ENCODE assay signal across 8 mouse cellular contexts in the genomic region with DNA sequence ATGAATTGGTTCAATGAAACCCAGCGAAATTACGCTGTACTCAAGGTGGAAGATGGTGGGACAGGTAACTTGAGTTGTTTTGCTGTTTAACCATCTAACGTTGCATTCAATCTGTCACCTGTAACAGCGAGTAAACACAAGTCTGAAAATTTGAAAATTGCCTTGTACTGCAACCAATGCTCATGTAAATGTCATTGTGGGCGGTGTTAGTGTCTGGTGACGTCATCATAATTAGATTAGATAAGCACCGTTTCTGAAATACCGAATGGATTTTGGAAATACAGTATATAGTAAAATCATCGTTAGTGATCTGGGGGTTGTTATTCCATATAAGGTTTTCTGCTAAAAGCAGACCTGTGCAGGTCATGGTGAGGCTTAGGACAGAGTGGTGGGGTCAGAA. TPM values are rescaled to one million over a fixed set of nuclear protein-coding genes. Genes with fewer than 3 reads are reported as not detected.
DNase-seq lines count a peak whose midpoint lies in the region; ATAC-seq and TF ChIP-seq lines count a peak whose summit lies in the region.

No protein-coding gene starts in this region.

- peaks cover 1% of the 10 kb centered on the region; the same call in 1 of the 2 replicates for H3K36me3 ChIP-seq in heart, embryonic 14.5 days (ENCODE audit: control insufficient read depth, insufficient read depth, low read length)
- H3K36me3 ChIP-seq in G1E (replicated peaks): peaks cover 6% of the 10 kb centered on the region
- H3K36me3 ChIP-seq in hindbrain, embryonic 12.5 days: no peaks in the 10 kb centered on the region
- H3K36me3 ChIP-seq in midbrain, embryonic 12.5 days: no peaks in the 10 kb centered on the region

- WGBS in heart, embryonic 14.5 days: 42% methylated on average over 9 of the region's 9 CpGs
- 53% methylated on average over 9 of the region's 9 CpGs for WGBS in hindbrain, embryonic 12.5 days
- WGBS in midbrain, embryonic 12.5 days: 57% methylated on average over 9 of the region's 9 CpGs

- peaks cover 11% of the 10 kb centered on the region for H3K27me3 ChIP-seq in heart, embryonic 14.5 days (ENCODE audit: control insufficient read depth, insufficient read depth, low read length)
- H3K27me3 ChIP-seq in G1E (ENCODE audit: insufficient read depth, low read length): peaks cover 12% of the 10 kb centered on the region
- peaks cover 12% of the 10 kb centered on the region; the same call in 1 of the 2 replicates for H3K27me3 ChIP-seq in hindbrain, embryonic 12.5 days
- peaks cover 11% of the 10 kb centered on the region for H3K27me3 ChIP-seq in midbrain, embryonic 12.5 days

- H3K9me3 ChIP-seq in heart, embryonic 14.5 days (ENCODE audit: control insufficient read depth, low read length): no peaks in the 10 kb centered on the region
- no peaks in the 10 kb centered on the region for H3K9me3 ChIP-seq in G1E (replicated peaks)
- no peaks in the 10 kb centered on the region for H3K9me3 ChIP-seq in hindbrain, embryonic 12.5 days (replicated peaks)
- H3K9me3 ChIP-seq in midbrain, embryonic 12.5 days: no peaks in the 10 kb centered on the region

- H3K4me2 ChIP-seq in heart, embryonic 14.5 days (ENCODE audit: low read length): peak overlapping the region; percentile 89
- peak overlapping the region; percentile 93 for H3K4me2 ChIP-seq in hindbrain, embryonic 12.5 days (replicated peaks)
- peak overlapping the region; percentile 92 for H3K4me2 ChIP-seq in midbrain, embryonic 12.5 days (replicated peaks)

- no peak for TF ChIP-seq CTCF in G1E (IDR thresholded peaks at IDR 0.05; ENCODE audit: low read depth, low read length)

- peak overlapping the region; percentile 71 to 81; a peak in 3 of 4 replicates for H3K4me3 ChIP-seq in heart, embryonic 14.5 days (ENCODE audit: control insufficient read depth in 1 of 2, insufficient read depth in 1 of 2, low read depth in 1 of 2, low read length in 2 of 2)
- peak overlapping the region; percentile 96 for H3K4me3 ChIP-seq in G1E (ENCODE audit: low read depth, low read length)
- peak overlapping the region; percentile 79 for H3K4me3 ChIP-seq in hindbrain, embryonic 12.5 days
- peak overlapping the region; percentile 87 for H3K4me3 ChIP-seq in midbrain, embryonic 12.5 days

- ATAC-seq in heart, embryonic 14.5 days (ENCODE audit: insufficient number of reproducible peaks, insufficient read depth, low FRiP score, low read depth): no peak
- ATAC-seq in G1E (ENCODE audit: extremely low read depth, insufficient number of reproducible peaks, low FRiP score, poor library complexity, severe bottlenecking): no peak
- no peak for ATAC-seq in hindbrain, embryonic 12.5 days (ENCODE audit: low FRiP score)
- no peak for ATAC-seq in midbrain, embryonic 12.5 days (ENCODE audit: low FRiP score, low read depth)

- peaks cover 0 to 6% of the 10 kb centered on the region in 2 experiments; a peak in 2 of 4 replicates for H3K4me1 ChIP-seq in heart, embryonic 14.5 days (ENCODE audit: control insufficient read depth in 2 of 2, insufficient read depth in 2 of 2, low read length in 2 of 2)
- peaks cover 20% of the 10 kb centered on the region for H3K4me1 ChIP-seq in G1E (ENCODE audit: insufficient read depth, low read depth, low read length)
- peaks cover 13% of the 10 kb centered on the region for H3K4me1 ChIP-seq in hindbrain, embryonic 12.5 days
- H3K4me1 ChIP-seq in midbrain, embryonic 12.5 days: peaks cover 7% of the 10 kb centered on the region

- no peak overlapping the region for H3K27ac ChIP-seq in heart, embryonic 14.5 days (replicated peaks in 1 of 2; ENCODE audit: control insufficient read depth in 1 of 2, insufficient read depth in 1 of 2, low read depth in 2 of 2, low read length in 2 of 2)
- no peak overlapping the region for H3K27ac ChIP-seq in hindbrain, embryonic 12.5 days
- no peak overlapping the region for H3K27ac ChIP-seq in midbrain, embryonic 12.5 days (replicated peaks)

- H3K9ac ChIP-seq in heart, embryonic 14.5 days (ENCODE audit: low read length): peak overlapping the region; percentile 85
- peak overlapping the region; percentile 82 for H3K9ac ChIP-seq in hindbrain, embryonic 12.5 days
- peak overlapping the region; percentile 77 for H3K9ac ChIP-seq in midbrain, embryonic 12.5 days (replicated peaks)

- no peak for DNase-seq in heart, adult 9 months (ENCODE audit: low spot score in 2 of 2)
- DNase-seq in G1E (ENCODE audit: low spot score): no peak
- no peak for DNase-seq in adrenal gland, postnatal 4 days (ENCODE audit: low spot score in 2 of 2)
- DNase-seq in cerebellum, postnatal 10 days: no peak
- no peak for DNase-seq in thymus, postnatal 0 days (ENCODE audit: low spot score)

RNA-seq across cellular contexts. Expression of a gene that starts 1.0 kb away (rescaled TPM):
- polyA plus RNA-seq in heart, embryonic 14.5 days (2014; fragmentation: Nextera tagmentation; extraction: Ambion mirVana): 32.3 and 32.5 TPM in 2 replicates
- total RNA-seq in G1E (2014; fragmentation: Nextera tagmentation): 23.4 and 24.7 TPM in 2 replicates
- 59.9 and 86.6 TPM in 2 replicates for total RNA-seq in G1E (2017)
- polyA plus RNA-seq in G1E (2012): 22.3 and 24.0 TPM in 2 replicates
- 85.8 and 87.1 TPM in 2 replicates for polyA plus RNA-seq in hindbrain, embryonic 12.5 days (2016; fragmentation: Nextera tagmentation; extraction: Ambion mirVana)
- polyA plus RNA-seq in midbrain, embryonic 12.5 days (2016; fragmentation: Nextera tagmentation; extraction: Ambion mirVana): 84.9 and 88.0 TPM in 2 replicates
- total RNA-seq in adrenal gland, postnatal 4 days (2021): 10 to 100 TPM; 26.4 to 27.0 TPM
- polyA plus RNA-seq in thymus, postnatal 0 days (2015; fragmentation: Nextera tagmentation; extraction: Ambion mirVana): 52.4 and 54.8 TPM in 2 replicates

RNA-seq across cellular contexts. Expression of a gene that starts 32.0 kb away (rescaled TPM):
- polyA plus RNA-seq in heart, embryonic 14.5 days (2014; fragmentation: Nextera tagmentation; extraction: Ambion mirVana): not detected in 2 replicates
- total RNA-seq in G1E (2014; fragmentation: Nextera tagmentation): not detected in 2 replicates
- total RNA-seq in G1E (2017): 0.06 TPM in 1 of 2 replicates, not detected in the other
- polyA plus RNA-seq in G1E (2012): not detected in 2 replicates
- 1.6 and 2.0 TPM in 2 replicates for polyA plus RNA-seq in hindbrain, embryonic 12.5 days (2016; fragmentation: Nextera tagmentation; extraction: Ambion mirVana)
- 2.7 and 4.1 TPM in 2 replicates for polyA plus RNA-seq in midbrain, embryonic 12.5 days (2016; fragmentation: Nextera tagmentation; extraction: Ambion mirVana)
- not detected for total RNA-seq in adrenal gland, postnatal 4 days (2021)
- polyA plus RNA-seq in thymus, postnatal 0 days (2015; fragmentation: Nextera tagmentation; extraction: Ambion mirVana): not detected in 2 replicates

RNA-seq across cellular contexts. Expression of a gene that starts 48.4 kb away (rescaled TPM):
- 0.12 and 0.18 TPM in 2 replicates for polyA plus RNA-seq in heart, embryonic 14.5 days (2014; fragmentation: Nextera tagmentation; extraction: Ambion mirVana)
- total RNA-seq in G1E (2014; fragmentation: Nextera tagmentation) (not detected in 2 replicates), G1E (2017) (0.05 TPM in 1 of 2 replicates, not detected in the other)
- not detected in 2 replicates for polyA plus RNA-seq in G1E (2012)
- polyA plus RNA-seq in hindbrain, embryonic 12.5 days (2016; fragmentation: Nextera tagmentation; extraction: Ambion mirVana): not detected in 2 replicates
- polyA plus RNA-seq in midbrain, embryonic 12.5 days (2016; fragmentation: Nextera tagmentation; extraction: Ambion mirVana): not detected in 2 replicates
- total RNA-seq in adrenal gland, postnatal 4 days (2021): not detected
- polyA plus RNA-seq in thymus, postnatal 0 days (2015; fragmentation: Nextera tagmentation; extraction: Ambion mirVana): not detected in 2 replicates
